Mouse (Mus musculus) R1 (cell line): ENCODE measurements around the gene Apaf1.

Experiments used
- DNase-seq: peaks from one replicate; pipeline ENCODE4 v3.0.0-alpha.2; 2018; ENCODE audit warnings: low read depth, low spot score

Gene Apaf1

DNA sequence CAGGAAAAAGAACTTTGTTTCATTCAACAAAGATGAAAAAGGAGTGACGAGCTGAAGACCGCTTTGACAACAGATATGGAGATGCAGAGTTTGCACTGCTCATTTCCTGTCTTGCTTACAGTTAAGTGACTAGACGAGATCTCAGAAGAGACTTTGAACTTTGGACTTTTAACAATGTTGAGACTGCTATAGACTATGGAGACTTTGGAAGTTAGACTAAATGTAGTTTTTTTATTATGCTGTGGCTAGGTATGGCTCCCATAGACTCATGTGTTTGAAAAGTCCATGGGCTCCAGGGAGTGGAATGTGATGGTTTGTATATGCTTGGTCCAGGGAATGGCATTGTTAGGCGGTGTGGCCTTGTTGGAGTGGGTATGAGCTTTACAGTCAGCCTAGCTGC, 100.8 kb downstream of the Apaf1 start:
- no peak for DNase-seq

DNA sequence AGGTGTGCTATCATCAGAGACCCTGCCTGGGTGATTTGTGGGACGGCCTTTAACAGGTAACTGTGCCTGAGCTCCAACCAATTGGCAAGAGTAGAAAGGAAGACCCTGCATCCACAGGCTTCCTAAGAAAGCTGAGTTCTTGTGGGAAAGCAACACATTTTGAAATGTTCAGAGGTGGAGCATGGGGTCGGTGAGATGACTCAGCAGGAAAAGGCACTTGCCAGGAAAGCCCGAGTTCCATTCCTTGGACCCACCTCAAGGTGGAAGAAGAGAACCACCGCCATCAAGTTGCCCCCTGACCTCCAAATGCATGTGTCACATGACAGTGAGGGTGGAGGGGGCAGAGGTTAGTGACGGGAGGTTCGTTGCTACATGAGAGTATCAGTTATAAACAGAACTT, 108.1 kb downstream of the Apaf1 start:
- DNase-seq: no peak

DNA sequence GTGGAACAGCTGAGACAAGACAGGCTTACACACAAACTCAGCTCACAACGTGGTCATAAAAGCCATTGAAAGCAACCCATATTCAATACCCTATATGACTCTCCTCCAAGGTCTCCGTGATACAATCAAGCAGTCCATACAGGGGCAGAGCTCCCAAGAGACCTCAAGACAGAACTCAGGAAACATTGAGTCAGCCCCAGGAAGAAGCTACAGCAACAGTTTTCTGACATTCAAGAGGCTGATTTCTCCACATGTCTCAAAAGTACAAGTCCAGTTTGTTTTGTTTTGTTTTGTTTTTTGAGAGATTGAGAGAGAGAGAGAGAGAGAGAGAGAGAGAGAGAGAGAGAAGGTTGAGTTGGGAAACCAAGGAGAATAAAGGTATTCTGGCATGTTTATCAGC, 108.5 kb downstream of the Apaf1 start:
- DNase-seq: no peak

DNA sequence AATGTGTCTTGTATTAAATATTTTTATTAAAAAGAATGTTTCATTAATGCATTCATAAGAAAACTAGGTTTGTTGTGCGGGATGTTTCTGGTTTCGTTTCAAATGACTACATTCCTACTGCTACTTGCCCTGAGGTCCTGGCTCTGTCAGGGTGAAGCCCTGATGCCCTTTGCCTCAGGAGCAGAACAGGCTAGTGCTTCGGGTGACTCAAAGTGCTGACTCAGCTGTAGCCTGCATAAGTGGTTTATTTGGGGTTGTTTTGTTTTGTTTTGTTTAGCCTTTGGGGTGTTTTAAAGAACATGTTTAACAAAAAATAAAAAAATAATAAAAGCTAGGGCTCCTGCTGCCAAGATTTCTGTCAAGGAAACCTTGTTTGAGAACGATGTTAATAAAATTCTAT, 112.0 kb downstream of the Apaf1 start:
- DNase-seq: no peak

DNA sequence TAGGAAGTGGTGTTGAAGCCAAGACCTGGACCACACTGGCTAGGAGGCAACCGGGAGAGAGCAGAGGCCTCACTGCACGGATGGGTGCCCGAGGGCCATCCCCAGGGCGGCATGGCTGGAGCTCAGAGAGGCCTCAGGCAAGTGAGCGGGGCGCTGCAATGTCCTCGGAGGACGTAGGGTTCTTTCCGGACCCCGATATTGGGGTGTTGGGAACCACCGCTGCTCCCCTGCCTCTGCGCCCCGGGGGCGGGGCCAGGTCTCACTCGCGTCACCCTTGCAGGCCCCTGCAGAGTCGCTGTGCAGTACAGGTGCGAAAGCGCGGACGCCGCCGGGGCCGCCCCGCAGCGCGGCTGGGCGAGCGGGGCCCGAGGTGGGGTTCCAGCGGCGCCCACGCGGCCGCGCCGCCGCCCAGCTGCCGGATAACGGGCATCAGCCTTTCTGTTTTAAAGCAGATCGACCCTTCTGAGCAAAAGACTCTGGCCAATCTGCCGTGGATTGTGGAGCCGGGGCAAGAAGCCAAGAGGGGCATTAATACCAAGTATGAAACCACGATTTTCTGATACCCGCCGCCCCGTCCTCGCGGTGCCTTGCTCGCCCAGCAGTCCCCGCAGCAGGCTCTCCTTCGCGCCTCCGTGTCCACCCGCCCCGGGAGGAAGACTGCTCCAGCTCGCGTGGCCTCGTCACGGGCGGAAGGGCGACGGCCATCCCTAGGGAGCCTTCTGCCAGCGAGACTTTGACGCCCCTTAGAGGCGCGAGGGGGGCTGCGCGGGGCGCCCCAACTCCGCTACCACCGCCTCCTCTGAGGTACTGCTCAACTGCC, 113.0 kb downstream of the Apaf1 start:
- DNase-seq: no peak

DNA sequence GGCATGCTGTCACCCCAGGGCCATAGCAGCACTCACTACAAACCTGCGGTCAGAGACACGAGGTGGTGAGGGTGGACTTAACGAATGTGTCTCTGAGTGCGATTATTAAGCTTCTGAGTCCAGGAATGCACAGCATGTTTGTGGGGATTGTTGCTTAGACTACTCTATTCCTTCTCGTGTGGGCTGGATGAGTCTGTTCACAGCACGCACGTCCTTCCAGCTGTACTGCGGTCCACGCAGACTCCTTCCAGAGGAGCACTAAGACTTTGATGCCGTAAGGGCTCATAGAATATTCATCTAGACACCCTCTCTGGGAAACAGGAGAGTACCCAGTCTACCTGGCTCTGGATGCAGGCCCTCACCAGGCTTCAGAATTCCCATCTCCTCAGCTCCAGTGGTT, 114.3 kb downstream of the Apaf1 start:
- no peak for DNase-seq

DNA sequence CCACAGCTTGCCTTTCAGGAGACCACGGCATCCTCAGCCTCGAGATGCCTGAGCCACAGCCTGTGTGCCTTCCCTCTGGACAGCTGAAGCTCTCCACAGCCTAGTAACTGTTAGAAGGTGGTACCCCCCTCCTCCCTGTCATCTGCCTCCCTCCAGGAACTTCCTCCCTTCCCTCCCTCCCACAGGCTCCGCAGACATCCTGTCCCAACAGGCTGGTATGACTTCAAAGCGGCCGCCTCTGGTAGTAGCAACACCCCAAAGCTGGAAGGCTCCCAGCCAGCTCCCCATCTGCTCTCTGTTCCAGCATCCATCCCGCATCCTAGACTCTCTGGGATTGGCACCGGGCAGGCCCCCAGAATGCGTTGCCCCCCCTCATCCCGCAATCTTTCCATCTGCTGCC, 115.7 kb downstream of the Apaf1 start:
- DNase-seq: no peak

DNA sequence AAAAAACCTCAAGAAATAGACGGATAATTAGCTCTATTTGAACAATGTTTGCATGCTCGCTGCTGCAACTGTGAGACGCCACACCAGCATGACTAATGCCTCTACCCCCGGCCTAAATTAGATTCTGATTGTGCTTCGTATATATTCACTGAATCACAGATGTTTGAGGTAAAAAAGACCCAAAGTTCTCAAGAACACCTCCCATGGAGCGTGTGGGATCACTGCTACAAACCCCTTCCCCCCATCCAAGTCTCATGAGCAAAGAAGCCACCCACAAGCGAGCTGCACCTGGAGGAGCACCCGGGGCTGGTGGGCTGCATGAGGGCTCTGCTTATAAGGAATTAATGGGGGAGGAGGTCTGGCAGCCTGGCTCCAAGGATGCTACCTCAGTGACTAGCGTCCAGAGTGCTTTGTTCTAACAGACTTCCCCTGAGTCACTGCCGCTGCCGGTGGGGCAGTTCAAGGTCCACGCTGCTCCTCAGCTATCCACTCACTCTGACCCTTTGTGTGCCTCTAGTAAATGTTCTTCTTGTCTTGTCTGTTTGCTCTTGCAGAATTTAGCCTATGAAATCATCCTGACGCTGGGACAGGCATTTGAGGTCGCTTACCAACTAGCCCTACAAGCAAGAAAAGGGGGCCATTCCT, 116.8 kb downstream of the Apaf1 start:
- no peak for DNase-seq

DNA sequence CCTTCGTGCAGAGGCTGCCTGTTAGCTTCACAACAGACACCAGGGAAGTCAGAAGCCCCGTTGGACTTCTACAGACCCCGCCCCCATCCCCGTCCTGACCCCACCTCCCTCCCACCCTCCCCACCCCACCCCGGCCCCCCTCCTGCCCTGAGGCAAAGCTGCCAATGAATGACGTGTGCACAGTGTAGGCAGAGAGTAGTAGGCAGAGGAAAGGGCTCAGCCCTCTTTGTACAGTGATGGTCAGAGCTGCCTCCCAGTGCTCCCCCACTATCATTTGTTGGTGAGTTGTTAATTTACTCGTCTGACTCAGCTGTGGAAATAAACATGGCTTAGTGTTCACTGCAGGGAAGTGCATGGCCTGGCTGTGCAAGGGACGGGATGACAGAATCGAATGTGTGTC, 118.1 kb downstream of the Apaf1 start:
- DNase-seq: no peak

DNA sequence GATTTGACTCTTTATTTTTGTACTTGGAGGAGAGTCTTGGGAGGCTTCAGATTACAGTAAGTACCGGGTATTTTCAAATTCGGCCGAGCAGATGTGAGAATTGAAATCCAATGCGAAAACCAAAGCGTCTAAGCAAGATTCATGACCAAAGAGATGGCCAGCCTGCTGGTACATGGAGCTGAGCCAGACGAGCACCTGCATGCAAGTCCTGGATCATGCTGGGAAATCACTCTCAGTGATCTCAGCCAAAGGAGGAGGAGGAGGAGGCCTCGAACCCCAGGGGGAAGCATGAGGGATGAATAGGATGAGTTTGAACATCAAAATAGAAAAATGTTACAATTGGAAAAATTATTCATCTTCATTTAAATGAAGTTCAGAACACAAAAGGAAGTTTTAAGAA, 122.2 kb downstream of the Apaf1 start:
- DNase-seq: no peak

DNA sequence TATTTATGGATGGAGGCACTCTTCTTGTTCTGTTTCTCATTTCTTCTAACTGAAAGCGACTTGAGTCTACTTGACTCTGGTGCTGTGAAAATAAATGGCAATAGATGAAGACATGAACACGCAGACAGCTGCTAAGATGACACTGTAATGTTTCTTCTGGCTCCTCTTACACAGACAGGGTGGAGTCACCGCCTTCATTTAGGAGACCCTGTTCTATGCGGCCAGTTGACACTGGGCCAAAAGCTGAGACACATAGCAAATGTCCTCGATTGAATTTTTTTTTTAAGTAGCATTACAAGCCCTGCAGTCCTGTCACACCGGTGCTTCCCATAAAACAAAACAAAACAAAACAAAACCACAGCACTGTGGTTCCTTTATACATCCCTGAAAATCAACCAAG, 128.7 kb downstream of the Apaf1 start:
- no peak for DNase-seq

DNA sequence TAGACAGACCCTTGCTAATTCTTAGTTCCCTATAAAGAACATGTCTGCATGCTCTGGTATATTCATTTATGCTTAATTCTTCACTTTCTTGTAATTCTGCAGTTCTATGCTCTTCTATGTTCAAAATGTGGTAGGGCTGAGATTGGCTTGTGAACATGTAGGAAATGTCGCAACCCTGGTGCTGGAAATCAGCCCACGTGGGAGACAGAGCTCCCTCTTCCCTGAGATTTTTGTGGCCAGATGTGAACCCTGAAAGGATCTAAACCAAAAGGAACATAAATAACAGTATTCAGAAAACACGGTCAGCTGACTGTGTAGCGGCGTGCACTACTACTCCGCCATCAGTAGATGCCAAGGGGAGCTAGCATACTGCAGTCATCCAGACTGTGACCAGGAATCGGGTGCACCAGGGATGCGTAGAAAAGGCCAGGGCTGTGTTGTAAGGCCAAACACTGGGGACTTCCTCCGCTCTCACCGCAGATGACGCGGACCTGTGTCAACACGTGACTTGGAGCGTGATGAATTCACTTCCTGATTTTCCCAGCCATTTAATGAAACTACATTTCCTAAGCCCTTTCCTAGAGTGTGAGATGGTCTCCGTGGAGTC, 129.4 kb downstream of the Apaf1 start:
- no peak for DNase-seq

DNA sequence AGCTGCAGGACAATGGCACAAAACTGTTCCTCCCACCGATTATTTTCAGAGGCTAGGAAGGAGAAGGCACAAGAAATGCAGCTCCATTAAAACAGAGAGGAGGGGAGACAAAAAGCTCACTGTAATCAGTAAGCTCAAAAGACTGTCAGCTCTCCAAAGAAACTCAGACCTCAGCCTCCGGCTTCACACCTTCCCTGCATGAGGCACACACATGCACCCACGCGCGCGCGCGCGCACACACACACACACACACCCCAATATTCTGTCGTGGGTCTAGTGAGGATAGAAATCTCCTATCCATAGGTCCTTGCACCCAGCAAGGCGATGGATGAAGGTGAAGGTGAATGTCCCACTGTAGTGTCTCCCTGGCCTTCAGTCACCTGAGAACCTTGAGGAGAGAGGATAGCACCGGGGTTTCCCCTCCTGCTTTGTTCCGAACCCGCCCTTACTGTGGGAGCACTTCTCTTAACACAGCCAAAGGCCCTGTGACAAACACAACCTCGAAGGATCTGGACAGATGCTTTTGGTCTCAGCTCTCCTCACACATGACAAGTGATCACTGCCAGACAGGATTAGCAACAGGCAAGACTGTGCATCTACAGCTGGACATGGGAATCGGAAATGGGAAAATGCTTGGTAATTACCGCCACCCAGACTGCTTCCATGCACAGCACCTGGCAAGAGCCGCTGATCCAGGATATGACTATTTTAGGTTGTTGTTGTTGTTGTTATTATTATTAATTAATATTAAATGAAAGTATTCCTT, 134.8 kb downstream of the Apaf1 start:
- DNase-seq: no peak

DNA sequence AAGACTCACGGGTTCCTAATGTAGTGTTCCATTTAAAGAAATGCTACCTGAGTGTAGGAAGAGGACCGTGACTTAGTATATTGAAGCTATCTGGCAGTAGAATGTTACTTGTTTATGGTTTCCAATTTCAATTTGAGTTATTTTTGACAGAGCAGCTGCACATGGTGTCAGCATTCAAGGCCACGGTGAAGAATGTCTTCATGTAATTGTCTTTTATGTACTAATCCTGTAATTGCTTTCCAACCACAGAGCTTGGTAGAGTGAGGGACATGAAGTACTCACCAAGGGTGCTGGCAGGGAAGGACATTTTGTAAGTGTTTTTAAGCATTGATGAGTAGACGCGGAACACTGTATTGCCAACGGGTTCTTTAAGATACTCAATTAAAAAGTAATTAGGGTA, 135.5 kb downstream of the Apaf1 start:
- no peak for DNase-seq

DNA sequence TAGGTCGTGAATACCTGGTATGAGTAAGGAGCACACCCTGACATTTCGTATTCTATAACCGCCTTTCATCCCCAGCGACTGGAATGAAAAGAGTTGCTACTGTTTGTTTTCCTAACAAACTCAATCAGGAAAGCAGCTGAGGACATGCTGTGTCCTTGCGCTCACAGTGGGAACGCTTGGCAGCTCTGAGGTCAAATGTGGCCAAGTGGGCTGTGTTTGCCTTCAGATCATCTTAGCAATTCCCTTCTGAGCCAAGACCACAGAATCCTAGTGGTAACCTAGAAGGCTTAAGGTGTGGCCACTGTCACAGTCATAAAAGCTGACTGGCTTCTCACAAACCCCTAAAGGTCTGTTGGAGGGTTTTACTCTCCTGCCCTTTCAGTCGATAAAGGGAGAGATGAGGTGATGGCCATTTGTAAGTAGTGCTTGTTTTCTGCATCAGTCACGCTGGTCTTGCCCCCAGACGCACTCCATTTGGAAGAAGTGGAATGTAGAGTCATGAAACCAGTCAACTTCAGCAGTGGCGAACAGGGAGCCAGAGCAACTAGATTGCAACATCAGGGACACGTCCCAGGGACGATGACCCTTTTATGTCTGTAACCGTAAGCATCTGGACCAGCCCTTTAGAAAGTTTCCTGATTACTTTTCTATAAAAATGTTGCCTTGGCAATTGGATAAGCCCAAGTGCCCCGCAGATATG, 140.4 kb downstream of the Apaf1 start:
- DNase-seq: no peak

DNA sequence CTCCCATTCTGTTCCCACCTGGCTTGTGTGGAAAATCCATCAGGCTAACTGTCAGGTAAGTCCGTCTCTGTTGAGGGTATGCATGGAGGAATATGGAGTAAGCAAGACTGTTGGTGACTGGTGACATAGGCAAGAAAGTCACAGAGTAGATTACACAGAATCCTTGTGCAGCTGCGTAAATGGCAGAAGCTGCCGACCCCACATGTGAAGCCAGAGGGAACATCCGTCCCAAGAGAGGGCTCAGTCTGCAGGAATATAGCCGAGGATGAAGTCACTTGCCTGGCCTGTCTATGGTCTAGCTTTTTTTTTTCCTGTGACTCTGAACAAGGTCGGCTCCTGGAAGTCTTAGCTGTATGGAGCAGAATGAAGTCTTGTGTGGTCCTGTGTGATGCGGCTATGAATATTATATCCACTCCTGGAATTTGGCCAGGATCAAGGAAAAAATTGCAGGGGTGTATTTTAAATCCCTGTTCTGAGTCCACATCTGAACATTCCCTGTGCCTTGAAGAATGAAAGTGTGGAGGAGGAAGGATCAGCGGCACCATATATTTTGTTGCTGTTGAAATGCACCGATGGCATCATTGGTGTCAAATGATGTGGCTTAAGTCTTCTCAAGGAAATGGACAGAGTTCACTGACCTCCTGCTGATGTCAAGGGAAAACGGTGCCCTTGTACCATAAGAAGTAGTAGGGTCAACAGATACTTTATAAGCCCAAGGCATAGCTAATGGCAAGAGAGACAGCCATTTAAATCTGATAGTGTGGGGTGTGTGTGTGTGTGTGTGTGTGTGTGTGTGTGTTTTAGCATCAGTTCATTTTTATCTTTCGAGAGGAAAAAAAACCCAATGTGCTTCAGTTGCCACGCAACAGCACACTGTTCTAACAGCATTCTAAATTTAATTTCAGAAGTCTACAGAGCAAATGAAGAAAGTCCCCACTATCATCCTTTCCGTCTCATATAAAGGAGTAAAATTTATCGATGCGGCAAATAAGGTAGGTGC, 141.7 kb downstream of the Apaf1 start:
- DNase-seq: no peak
